Mouse (Mus musculus) bone marrow, adult 2 months (tissue): ENCODE data around the gene Actb.

Experiments
- CTCF ChIP-seq: fragments of 200-500 bp; IDR thresholded peaks from 2 replicates; pipeline ENCODE4 v1.5.1; 2011; ENCODE audit warnings: low read length, control low read depth; ENCODE audit not compliant: control insufficient read depth, insufficient read depth
- POLR2A ChIP-seq: fragments of 200-500 bp; IDR thresholded peaks from 2 replicates; pipeline ENCODE4 v1.6.1; 2011; ENCODE audit warnings: low read depth, mild to moderate bottlenecking, control low read depth, low read length, borderline replicate concordance; ENCODE audit not compliant: control insufficient read depth

- no peak; the same call in 1 of the 2 replicates for TF ChIP-seq CTCF
- TF ChIP-seq POLR2A, result no peak
Measured at GRCm38 (mm10) chr5:142896192-142896591, 10.4 kb downstream of the Actb start.
